Mouse (Mus musculus): ENCODE data around the gene Odf4.
"Not testable (repeated sequence)": the region's sequence is repeated elsewhere in the genome, so short reads cannot be mapped to it uniquely, and the experiment has no call there.

The Odf4 gene

DNA sequence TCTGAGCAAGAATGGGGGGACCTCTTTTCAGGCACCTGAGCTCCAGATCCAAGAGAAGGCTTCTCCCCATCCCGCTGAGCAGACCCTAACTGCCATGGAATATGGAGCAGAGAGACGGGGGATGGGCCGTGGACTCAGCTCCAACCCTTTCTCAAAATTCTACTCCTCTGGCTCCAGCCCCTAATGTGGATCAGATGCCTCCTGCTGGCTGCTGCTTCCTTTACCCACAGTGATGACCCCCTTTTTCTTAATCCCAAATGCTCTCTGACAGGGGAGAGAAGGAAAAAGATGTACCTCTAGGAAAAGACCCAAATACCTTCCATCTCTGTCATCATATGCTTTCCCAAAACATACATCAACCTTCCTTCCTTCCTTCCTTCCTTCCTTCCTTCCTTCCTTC is at the start of gene Odf4:
Odf4 (minus strand) TSS at position 101 of the 400 bp plus-strand sequence.
- DNase-seq, result no peak

DNA sequence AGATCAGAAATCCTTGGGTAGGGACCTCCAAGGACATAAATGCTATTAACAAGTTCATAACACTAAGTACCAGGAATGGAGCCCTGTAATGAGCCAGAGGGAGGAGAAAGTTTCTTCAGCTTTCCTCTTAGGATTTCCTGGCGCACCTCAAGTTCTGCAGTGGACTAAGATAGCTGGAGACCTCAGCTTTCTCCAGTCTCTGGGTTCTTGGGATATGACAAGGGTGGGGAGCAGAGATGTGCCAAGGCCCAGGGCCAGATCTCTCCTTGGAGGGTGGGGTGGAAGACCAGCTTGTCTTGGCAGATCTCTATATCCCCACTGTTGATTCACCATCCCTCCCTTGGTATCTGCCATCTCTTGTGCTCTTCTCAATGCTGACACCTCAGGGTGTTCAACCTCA is 48.7 kb upstream of the Odf4 start:
- DNase-seq, result no peak

- DNase-seq, result no peak
Observed at GRCm38 (mm10) chr11:68975085-68975484, 48.2 kb upstream of the Odf4 start, which contains the start of gene Rangrf. Gene Rangrf, minus strand, starts transcription at chr11:68975185.

GRCm38 (mm10) chr11:68974059-68974450 is 47.2 kb upstream of the Odf4 start:
- DNase-seq, result no peak

DNA sequence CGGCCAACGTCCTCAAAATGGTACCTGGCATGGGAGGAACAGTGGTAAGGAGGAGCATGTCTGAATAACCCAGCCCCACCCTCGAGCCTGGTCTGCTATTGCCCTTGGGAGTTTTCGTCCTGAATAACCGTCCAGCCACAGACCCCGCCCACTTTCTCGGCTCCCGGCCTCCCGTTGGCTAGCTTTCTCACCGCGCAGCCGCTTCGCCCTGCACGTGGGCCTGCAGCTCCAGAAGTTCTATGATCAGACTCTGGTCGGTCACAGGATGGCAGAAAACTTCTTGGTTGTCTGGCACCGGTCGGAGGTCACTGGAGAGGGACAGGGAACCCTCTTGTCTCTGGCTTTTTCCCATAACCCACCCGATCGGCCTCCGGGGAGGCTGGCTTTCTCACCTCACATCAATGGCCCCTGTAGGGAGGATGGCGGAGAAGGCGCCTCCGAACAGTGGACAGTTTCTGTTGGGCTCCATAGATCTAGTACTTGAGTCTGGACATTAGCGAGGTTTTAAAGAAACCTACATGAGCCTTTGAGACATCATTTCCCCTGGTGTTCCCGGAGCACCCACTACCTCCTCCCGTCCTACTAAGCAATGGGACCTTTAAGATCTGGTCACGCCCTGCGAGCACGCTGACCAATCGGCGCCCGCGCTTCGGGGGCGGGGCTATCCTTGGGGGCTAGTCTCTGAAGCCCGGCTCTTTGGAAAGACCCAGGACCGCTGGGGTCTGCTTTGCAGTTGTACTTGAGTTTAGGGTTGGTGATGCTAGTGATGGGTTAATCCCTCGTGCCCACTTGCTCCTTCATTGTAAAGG is 46.6 kb upstream of the Odf4 start:
- peak; percentile 88 to 89 for DNase-seq

DNA sequence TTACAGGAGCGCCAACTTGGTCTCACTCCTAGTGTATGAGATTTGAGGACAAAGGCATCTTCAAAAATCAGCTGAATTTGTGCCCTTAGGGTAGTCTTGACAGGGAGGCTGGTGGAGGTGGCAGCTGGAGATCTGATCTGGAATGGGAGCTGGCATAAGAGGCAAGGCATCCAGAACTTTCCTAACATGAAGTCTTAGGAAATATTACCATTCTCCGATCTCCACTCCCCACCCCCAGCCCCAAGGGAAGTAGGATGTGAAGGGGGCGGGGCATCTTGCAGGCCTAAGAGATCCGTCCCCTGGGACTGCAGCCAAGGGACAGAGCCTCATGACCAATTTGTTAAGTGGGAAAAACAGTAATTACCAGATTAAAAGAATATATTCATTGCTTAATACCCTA is 43.4 kb upstream of the Odf4 start:
- DNase-seq, result peak; percentile 43 to 73

DNA sequence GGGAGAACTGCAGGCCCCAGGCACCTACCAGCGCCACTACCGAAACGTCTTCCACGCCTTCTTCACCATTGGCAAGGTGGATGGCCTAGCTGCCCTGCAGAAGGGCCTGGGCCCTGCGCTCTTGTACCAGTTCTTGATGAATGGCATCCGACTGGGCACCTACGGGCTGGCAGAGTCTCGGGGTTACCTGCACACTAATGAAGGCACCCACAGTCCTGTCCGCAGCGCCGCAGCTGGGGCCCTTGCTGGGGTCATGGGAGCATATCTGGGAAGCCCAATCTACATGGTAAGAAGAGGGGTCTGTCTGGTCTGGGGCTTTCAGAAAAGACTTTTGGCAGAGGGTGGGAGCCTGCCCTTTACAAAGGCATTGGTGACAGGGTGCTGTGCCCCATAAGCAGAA is 41.9 kb upstream of the Odf4 start:
- DNase-seq, result no peak

DNA sequence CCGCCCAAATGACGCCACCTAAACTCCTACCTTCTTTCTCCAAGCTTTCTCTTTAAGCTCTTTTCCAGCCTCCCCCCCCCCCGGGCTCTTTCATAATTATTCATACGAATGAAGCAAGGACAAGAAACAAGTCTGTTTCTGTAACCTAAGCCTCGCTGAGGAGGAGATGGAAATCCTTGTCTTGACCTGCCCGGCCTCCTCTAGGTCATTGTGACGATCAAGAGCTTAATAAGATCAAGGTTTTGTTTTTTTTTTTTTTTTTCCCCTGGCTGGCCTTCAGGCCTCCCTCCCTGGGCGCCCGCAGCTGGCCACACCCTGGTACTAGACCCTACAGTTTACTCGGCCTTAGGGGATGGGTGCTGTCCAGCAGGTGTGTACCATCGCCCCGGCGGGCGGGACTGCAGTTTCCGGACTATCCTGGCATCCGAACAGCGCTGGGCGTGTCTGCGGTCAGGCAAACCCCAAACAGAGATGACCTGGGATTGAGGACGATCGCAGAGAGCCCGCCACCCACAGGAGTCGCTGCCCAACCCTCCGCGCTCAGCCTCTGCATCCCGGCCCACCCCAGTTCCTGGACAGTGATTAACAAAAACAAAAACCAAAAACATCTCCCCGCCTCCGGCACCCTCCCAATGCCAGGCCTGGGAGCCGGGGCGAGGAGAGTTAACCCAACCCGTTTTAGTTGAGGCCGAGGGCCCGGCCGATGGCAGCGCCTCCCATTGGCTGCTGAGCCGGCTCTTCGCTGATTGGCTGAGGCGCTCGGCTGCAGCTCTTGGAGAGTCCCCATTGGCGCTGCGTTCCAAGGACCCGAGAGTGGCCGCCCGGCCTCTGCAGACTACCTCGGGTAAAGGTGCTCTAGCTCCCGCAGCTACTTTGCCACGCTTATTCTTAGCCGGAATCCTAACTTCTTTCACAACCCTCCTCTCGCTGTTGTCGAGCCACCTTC is 40.7 kb upstream of the Odf4 start, which contains the start of gene Slc25a35:
Slc25a35 (plus strand) TSS at position 795 of the 946 bp plus-strand sequence.
- DNase-seq, result peak; percentile 94 to 95

GRCm38 (mm10) chr11:68966554-68966953 is 39.7 kb upstream of the Odf4 start:
- no peak for DNase-seq

- DNase-seq, result peak in 1 of 2 experiments; percentile 73
Observed at GRCm38 (mm10) chr11:68965845-68966244, 39.0 kb upstream of the Odf4 start.

DNA sequence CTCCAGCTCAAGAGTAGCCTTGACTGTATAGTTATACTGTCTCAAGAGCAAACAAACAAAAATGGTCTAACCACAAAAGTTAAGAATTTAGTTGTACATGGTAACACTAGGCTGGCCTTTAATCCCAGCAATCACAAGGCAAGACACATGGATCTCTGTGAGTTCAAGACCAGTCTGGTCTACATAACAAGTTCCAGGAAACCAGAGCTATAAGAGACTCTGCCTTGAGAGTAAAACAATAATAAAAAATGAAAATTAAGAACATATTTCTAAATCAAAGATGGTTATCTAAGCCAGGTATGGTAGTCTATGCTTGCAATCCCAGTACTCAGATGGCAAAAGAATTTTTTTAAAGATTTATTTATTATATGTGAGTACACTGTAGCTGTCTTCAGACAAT is 38.2 kb upstream of the Odf4 start:
- no peak for DNase-seq

DNA sequence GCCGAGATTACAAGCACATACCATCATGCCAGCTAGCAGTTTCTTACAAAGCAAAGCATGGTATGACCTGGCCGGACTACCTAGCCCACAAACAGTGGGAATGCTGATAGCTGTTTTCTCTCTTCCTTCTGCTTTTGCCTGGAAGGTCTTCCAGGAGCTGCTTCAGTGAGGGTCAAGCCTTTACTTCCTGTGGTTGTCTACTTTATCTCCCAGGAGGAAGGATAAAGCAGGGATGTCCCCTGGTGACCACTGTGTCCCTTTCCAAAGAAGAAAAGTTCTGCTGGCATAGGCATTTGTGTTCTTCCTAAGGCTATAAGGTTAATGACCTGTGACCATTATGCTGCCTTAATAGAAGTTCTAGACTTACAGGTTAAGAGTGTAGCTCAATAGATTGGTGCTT is 36.5 kb upstream of the Odf4 start:
- no peak for DNase-seq

DNA sequence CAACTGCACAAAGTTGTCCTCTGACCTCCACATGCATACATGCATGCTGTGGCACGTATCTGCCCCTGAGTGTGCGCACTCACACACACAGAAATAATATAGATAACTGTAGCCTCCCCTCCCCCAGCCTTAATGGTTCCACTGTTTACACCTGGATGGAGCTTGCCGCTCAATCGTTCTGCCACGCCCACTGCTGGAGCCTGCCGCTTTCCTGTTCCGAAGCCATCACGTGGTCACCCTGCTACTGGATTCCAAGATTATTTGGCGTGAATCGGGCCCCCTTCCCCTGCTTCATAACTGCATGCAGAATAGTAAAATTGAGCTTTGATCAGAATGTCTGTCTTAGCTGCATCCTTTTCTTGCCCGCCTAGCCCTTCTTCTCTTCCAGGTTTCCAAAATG is 35.3 kb upstream of the Odf4 start:
- DNase-seq, result not testable (repeated sequence)

- no peak for DNase-seq
Observed at GRCm38 (mm10) chr11:68961596-68961995, 34.7 kb upstream of the Odf4 start.

DNA sequence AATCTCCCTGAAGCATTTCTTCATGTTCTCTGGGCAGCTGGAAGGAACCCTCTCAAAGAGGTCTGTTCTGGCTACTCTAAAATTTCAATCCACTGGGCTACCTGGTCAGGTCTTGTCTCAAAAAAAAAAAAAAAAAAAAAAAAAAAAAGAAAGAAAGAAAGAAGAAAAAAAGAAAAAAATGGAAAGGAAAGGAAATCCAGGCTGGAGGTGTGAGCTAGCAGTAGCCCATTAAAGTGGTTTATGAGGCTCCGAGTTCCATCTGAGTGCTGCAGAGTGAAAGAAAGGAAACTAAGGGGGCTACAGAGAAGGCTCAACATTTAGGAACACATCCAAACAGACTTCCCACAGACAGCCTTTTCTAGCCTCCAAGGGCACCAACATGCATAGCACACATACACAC is 31.1 kb upstream of the Odf4 start:
- no peak for DNase-seq

- peak; percentile 56 to 60 for DNase-seq
Observed at GRCm38 (mm10) chr11:68957308-68957707, 30.4 kb upstream of the Odf4 start, which contains the start of gene Arhgef15. Gene Arhgef15, minus strand, starts transcription at chr11:68957480.

DNA sequence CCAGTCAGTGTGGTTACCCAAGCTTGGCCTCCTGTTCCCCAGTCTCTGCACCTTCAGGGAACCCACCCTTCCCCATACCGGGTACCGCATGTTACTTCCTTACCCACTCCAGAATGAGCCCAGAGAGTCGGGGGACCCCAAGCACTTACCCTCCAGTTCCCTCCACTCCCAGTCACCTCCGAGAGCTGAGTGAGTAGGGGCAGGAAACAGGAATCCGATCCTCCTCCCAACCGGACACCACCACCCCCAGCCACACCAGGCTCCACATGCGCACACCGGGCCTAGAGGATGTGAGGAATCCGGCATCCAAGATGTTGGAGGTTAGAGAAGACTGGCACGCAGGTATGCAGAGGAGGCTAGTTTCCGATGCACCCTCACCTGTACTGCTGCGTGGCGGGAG is 29.8 kb upstream of the Odf4 start:
- DNase-seq, result peak; percentile 57 to 69

DNA sequence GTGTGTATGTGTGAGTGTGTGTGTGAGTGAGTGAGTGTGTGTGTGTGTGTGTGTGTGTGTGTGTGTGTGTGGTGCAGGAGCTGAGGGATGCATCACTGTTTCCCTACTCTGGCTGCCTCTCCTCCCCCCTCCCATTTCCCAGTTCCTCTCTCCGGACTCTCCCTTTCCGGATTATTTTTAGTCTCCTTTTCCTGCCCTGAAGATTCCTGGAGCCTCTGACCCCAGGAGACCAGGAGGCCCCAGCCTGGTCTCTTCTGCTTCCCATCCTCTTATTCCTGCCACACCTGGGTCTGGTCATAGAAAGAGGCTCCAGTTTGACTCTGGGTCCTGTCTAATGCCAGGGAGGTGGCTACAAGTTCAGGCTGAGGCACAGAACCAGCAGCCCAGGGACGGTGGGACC is 29.2 kb upstream of the Odf4 start:
- peak; percentile 41 to 52 for DNase-seq

GRCm38 (mm10) chr11:68955473-68955872 is 28.6 kb upstream of the Odf4 start:
- DNase-seq, result no peak

DNA sequence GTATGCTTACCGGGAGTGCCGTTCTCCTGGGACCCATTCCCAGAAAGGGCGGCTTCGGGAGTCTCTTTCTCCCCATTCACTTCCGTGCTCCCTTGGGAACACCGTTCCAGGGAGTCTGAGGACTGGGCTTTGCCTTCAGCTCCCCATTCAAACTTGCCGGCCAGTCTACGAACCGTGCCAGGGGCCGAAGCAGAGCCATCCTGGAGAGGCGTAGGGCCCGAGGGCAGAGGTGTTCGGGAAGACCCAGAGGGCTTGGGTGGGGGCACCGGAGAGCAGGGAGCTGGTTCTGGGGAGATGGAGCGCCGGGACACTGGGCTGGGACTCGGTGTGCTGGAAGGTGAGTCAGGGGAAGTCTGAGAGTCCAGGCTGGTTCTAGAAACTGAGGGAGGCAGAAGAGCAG is 27.5 kb upstream of the Odf4 start:
- no peak for DNase-seq

DNA sequence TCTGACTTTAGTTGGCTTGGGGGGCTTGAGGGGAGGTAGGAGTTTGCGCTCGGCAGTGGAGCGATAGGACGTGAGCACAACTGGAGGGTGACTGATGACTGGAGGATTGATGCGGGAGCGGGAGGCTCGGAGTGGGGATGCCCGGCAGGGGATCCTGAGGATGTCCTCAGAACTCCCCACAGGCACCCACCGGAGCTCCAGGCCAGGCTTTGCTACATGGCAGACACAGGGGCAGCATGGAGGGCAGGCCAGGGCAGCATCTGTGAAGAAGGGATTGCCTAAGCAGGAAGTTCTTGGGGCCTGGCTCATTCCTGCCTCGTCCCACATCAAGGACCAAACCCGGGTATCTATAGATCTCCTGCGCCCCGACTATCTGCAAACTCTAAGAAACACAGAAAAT is 27.0 kb upstream of the Odf4 start:
- DNase-seq, result no peak

DNA sequence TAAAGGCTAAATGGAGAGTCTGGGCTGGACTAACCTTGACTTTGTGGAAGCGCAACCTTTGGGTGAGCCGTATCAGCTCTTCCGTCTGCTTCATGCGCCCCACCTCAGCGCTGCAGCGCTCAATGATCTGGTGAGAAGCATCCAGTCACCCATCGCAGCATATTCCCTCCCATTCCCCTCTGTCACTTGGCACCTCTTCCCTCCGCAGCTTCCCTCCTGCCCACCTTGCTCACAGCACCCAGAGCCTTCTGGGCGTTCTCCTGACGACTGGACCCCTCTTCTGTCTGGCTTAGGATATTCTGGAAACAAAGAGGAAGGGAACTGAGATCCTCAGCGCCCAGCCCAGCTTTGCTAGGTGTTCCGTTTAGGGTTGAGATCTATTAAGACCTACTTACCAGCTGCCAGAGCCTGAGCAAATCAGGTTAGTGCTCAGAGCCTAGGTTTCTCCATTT is 20.7 kb upstream of the Odf4 start:
- DNase-seq, result no peak

DNA sequence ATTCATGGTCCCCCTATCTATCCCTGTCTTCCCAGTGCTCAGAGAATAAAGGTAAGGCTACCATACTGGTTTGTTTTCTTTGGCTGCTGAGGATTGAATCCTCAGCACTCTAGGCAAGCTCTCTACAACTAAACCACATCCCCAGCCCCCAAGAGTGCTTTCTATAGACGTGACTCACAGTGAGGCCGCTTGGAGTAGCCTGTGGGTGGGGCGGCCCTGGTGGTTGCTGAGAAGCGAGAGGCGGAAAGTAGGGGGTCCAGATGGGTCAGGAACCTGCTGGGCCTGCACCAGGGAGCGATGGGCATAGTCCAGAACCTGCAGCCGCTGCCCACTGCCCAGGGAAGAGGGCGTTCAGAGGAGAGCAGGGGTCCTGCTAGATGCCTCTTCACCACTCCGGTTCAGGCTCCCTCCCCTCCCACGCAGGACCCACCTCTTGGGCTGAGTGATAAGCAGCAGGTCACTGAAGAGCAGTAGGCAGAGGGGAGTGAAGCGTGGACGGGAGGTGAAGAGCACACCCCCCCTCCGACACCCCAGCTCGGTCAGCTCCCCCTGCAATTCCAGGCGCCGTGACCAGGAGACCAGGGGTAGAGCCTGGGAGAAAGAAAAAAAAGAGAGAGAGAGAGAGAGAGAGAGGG is 20.0 kb upstream of the Odf4 start:
- no peak for DNase-seq

Measured in lung, postnatal 4 days (tissue).